Mouse (Mus musculus): ENCODE data around the gene Vav1. TPM values are rescaled to one million over a fixed set of nuclear protein-coding genes. Genes with fewer than 3 reads are reported as not detected.

Gene Vav1
- total RNA-seq (2017): 373 and 377 TPM in 2 replicates

DNA sequence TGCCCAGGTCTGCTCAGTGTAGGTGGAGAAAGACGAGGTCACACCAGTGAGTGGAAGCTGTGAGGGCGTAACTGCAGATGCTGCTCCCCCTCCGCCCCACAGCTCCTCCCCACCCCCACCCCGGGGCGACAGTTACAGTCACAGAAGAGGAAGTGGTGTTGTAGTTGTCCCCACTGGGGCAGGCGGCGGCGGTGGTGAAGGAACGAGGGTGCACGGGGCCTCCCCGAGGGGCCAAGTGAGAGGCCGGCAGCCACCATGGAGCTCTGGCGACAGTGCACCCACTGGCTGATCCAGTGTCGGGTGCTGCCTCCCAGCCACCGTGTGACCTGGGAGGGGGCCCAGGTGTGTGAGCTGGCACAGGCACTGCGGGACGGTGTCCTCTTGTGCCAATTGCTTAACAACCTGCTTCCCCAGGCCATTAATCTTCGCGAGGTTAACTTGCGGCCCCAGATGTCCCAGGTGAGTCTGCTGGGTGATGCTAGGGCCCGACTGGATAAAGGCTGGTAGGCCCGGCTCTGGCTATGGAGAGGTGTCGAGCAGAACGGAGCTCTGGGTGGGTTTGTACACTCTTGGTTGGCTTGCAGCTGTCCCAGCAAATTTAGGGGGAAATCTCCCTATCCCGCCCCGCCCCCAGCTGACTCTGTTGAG, at the start of gene Vav1:
TSS of gene Vav1 (plus strand) at position 158 of the 648 bp plus-strand sequence.
- peak; percentile 74 for ATAC-seq (ENCODE audit: extremely low read depth, insufficient number of reproducible peaks, low FRiP score, poor library complexity, severe bottlenecking)

DNA sequence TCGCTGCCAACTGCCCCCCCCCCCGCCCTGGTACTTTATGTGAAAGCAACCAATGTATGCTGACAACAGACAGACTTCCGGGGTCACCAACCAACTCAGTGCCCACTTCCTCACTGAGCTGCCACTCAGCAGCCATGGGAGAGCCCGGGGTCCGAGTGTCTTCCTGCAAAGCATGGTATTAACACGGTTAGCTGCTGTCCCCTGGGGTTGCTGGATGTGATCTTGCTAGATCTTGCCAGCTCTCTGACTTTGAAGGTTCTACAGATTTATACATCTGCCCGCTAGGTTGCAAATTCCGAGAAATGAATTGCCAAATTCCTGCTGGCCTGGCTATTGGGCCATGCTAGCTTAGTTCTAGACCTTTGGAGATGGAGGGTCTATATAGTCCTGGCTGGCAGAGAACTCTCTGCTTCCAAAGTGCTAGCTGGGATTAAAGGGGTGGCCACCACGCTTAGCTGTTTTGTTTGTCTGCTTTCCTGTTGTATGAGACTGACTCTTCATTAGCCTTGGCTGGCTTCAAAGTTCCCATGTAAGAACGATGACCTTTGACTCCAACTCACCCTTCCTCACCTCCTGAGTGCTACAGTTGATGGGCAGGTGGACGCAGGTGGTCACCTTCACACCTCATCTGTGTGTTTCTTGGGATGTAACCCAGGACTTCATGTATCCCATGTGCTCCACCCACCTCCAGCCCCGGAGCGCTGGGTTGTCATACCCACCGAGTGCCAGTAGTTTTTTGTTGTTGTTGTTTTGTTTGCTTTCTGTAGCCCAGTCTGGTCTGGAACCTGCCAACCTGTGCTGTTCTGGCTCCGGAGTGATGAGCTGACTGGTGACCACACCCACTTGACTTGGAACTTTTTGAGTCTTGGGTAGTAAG, 48.8 kb upstream of the Vav1 start:
- peak; percentile 14; the same call in 1 of the 2 replicates for ATAC-seq (ENCODE audit: extremely low read depth, insufficient number of reproducible peaks, low FRiP score, poor library complexity, severe bottlenecking)

DNA sequence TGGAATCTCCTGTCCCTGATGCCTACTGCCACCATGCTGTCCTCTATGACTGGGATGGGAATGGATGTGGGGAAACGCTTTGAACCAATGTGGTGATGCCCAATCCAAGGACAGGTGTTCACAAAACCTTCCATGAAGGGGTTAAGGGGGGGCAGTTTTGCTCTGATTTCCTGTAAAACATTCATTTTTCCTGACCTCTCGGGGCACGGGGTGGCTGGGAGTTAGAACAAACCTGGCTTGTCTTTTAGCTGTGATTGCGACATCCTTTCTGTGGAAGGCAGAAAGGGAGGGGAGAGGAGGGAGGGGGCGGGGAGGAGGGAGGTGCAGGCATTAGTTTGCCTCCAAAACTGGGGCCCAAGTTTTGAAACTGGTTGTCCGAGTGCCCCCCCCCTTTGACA, 48.2 kb upstream of the Vav1 start:
- no peak for ATAC-seq (ENCODE audit: extremely low read depth, insufficient number of reproducible peaks, low FRiP score, poor library complexity, severe bottlenecking)

DNA sequence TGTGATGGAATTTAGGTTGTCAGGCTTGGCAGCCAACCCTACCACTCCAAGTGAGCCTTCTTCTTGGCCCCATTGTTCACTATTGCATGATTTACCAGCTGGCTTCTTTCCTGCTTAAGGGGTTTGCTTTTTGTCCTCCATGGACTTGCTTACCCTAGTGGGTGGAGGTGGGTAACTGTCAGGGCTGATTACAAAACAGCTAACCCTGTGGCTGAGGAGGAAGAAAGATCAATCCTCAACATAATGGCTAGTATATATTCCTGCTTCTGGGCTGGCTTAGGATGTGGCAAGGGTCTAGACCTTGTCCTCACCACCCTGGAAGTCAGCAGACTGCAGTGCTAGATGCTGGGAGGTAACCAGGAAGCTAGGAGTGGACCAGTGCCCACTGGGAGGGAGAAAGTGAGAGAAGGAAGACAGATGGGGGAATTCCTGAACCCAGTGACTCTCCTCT, 47.6 kb upstream of the Vav1 start:
- ATAC-seq (ENCODE audit: extremely low read depth, insufficient number of reproducible peaks, low FRiP score, poor library complexity, severe bottlenecking): no peak

DNA sequence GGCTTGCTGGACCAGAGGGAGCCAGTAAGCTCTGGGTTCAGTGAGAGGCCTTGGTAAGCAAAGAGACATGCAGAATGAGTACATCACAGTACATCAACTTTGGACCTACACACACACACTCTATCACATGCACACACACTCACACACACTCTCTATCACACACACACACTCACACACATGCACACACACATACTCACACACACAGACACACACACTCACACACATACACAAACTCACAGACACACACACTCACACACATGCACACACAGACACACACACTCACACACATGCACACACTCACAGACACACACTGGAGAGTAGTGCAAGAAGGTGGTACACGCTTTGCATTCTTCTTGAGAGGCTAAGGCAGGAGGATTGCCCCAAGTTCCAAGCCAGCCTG, 46.7 kb upstream of the Vav1 start:
- no peak for ATAC-seq (ENCODE audit: extremely low read depth, insufficient number of reproducible peaks, low FRiP score, poor library complexity, severe bottlenecking)

DNA sequence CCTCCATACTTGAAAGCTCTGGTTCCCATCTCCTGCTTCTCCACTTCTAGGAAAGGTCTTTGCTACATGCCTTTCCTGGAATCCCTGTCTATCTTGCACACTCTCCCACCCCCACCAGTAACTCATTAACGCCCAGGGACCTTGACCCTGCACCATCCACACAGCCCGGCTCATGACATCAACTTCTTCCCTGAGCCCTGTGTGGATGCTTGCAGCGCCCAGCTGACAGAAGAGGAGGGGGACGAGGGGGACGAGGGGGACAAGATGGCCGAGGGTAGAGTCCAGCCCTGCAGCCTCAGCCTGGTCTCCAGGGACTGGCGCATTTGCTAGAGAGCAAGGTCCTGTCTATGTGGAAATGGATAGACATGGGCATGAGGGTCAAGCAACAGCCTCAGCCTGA, 45.9 kb upstream of the Vav1 start:
- ATAC-seq (ENCODE audit: extremely low read depth, insufficient number of reproducible peaks, low FRiP score, poor library complexity, severe bottlenecking): no peak

DNA sequence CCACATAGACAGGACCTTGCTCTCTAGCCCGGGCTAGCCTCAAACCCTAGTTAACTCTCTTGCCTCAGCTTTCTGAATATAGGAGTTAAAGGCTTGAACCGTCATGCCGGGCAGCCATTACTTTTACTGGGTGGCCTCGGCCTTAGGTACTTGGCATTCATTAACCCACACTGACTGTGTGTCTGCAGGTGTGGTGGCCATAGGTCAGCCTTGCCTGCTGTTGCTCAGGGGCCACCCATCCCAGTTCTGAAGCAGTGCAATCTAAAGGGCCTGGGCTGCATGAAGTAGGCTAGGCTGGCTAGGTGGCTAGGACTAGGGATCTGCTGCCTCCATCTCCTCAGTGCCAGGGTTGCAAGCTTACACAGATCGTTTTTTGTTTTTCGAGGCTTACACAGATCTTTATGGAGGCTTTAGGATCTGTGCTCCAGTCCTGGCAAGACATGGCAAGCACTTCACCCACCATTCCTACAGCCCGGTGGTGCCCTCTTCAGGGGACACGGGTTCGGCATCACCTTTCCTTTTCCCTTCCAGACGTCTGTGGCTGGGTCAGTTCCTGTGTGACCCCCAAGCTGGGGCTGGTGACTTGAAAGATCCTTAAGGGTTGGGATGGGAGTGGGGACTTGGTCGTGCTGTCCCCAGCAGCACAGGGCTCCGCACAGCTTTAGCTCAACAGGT, 44.5 kb upstream of the Vav1 start:
- no peak for ATAC-seq (ENCODE audit: extremely low read depth, insufficient number of reproducible peaks, low FRiP score, poor library complexity, severe bottlenecking)

DNA sequence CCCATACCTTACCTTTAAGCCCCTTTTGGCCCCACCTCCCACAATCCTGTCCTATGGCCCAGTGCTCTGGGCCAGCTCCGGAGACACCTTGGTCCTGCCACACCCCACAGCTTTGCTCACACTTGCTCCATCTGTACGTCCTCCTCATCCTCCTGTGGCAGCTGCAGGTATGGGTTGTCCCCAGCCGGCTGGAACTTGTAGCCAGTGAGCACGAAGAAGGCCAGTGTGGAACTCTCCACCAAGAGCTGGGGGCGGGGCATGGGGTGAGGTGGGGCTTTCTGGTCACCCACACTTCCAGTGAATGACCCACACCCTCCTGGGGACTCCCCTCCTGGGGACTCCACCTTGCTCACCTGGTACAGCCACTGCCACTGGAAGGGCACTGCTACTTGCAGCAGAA, 43.1 kb upstream of the Vav1 start:
- ATAC-seq (ENCODE audit: extremely low read depth, insufficient number of reproducible peaks, low FRiP score, poor library complexity, severe bottlenecking): no peak

DNA sequence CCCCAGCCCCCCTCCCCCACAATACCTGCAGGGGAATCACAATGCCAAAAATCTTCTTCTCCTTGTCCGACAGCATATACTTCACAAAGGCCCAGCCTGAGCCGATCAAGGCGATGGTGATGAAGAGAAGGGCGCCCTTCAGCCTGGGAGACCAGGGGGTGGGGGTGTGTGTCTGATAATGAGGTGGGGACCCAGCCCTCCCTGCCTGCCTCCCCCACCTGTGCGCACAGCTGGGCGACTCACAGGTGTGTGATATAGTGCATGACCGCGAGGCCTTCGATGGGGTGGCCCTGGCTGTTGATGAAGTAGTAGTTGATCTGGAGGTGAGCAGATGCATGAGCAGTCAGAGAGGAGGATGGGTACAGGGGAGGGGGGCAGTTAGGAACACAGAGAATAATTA, 41.7 kb upstream of the Vav1 start:
- no peak for ATAC-seq (ENCODE audit: extremely low read depth, insufficient number of reproducible peaks, low FRiP score, poor library complexity, severe bottlenecking)

DNA sequence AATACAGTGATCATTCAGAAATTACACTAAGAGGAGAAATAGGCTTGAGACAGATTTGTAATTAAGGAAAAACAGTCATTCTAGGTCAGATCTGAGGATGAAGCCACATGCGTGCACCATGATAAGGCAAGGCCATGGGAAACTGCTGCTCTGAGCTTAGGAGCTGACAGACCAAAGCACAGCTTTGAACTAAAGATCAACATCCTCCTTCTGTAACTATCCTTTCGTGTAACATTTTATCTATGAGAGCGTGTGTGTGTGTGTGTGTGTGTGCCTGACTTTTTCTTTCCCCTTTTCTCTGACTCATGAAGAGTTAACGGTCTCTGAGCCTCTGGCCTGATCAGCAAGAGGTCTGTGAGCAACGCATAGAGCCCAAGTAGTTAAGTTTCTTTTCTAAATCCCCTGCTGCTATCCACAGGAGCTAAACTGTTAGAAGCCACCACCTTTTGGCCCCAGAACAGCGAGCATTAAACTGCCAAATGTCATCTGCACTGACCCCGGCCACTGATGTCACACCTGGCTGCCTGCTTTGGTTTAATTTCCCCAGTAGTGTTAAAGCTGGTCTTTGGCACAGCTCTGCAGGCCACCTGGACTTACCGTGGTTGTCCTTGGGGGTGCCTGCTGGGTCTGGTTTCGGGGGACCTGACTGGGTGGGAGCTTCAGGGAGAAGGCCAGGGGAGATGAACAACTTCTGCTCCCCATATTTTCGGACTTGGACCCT, 35.1 kb upstream of the Vav1 start:
- ATAC-seq (ENCODE audit: extremely low read depth, insufficient number of reproducible peaks, low FRiP score, poor library complexity, severe bottlenecking): no peak

DNA sequence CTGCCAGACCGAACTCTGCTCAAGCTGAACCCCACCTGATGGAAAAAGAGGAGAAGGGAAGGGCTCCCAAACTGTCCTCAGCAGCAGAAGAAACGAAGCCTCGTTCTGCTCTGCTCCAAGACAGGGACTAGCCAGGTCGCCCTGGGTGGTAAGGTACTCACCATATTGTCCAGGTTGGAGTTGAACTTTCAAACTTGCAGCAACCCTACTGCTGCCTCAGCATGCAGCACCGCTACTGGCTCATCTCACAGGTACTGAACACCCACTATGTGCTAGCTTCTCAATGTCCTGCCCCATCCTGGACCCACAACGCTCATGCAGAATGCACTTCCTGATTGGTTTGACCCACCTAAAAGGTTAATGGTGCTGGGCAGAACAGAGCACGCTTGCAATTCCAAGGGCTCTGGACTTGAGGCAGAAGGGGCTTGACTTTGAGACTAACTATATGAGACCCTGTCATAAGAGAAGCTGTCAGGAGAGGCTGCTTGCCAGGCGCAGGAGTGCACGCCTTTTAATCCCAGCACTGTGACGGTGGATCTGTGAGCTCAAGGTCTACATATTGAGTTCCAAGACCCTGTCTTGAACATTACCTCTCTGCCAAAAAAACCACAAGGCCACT, 33.5 kb upstream of the Vav1 start:
- no peak for ATAC-seq (ENCODE audit: extremely low read depth, insufficient number of reproducible peaks, low FRiP score, poor library complexity, severe bottlenecking)

DNA sequence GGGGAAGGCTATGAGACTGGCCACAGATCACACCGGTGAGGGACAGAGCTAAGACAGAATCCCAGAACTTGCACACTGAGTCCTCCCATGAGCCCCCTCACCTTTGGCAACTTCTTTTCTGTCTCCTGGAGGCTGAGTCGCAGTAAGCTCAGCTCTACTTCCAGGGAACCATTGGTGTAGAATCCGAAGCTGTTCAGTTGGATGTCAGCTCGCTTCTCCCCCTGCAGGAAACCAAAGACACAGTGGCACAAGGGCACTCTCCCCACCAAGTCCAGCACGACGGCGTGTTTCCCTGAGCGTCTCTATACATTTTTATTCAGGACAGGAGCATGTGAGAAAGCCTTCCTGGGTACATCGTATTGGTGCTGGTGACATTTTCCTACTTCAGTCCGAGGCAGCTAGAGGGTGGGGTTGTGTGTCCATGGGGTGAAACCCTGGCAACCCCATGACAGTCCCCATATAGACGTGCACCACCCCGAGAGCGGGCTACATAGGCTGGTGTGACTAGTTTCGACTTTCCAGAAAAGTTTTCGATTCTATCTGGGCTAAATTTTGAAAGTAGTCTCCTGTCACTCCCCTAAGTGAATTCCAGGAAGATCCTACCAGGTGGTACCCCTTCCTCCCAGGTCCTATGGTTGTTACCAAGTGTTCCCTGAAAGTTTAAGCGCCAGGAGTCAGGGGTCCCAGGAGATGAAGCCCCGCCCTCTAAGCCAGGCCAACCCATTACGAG, 32.1 kb upstream of the Vav1 start:
- no peak for ATAC-seq (ENCODE audit: extremely low read depth, insufficient number of reproducible peaks, low FRiP score, poor library complexity, severe bottlenecking)

DNA sequence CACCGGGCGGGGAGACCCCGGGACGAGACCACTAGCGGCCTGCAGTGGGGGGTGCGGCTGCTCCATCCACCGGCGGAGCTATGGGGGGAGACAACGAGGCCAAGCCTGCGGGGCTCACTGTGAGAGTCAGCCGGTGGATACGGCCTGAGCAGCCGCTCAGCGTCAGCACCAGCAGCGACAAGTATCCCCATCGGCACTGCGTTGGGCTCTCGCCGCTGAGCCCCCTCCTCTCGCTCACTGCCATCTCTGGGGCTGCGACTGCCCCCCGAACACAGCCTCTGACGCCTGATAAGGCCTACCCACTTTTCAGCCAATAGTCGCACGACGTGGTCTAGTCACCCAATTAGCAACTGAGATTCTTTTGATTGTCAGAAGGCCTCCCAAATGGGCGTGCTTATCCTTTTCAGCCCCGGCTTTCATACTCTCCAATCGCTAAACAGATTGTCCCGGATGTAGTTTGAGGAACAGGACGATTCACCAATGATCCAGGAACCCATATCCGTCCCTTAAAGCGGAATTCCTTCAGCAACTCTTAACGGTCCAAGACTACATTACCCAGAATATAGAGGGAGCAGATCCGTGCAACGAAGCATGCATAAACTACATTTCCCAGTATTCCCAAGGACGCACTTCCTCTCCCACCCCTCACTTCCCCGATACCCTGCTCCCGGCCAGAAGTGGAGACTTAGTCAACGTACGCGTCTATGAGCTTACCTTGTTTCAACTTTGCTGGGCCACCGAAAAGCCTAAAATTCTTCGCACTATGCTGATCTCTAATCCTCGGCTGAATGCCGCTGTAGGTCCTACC, 31.3 kb upstream of the Vav1 start:
- ATAC-seq (ENCODE audit: extremely low read depth, insufficient number of reproducible peaks, low FRiP score, poor library complexity, severe bottlenecking): peak; percentile 78

DNA sequence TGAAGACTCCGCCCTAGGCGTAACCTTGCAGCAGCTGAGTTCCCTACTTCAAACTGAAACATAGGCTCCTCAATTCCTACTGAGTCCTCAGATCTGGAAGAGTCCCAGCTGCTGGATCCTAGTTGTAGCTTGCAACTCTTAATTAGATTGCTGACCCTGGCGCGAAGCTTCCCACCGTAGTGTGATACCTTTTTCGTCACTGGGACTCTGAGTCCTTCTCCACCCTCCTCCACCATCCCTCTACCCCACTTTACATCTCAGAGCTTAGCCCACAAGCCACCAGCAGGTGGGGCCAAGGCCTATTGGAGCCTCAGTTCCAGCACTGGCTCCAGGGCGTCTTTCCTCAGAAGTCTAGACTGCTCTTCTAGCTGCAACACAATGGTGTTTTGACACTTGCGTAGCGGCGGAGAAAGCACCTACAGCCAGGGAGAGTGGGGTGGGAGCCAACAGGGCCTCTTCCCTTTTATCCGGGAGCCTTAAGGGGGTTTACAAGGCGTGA, 30.6 kb upstream of the Vav1 start, which contains the start of gene Gpr108:
TSS of gene Gpr108 (minus strand) at position 246 of the 499 bp plus-strand sequence.
- ATAC-seq (ENCODE audit: extremely low read depth, insufficient number of reproducible peaks, low FRiP score, poor library complexity, severe bottlenecking): peak; percentile 62

DNA sequence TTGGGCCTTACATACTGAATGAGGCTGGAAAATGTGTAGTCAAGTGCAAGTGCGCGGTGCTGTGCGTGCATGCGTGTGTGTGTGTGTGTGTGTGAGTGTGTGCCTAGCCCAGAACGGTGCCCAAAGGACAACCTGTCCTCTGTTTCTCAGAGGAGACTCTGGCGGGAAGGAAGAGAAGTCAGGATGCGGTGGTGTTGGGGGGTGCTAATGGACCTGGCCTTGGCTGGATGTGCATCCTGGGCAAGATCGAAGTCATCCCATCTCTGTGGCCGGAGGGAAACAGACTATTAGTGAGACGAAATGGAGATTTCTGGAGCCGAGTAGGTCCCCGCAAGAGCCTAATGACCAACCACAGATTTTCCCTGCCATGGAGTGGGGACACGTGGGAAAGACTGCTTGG, 30.1 kb upstream of the Vav1 start:
- no peak for ATAC-seq (ENCODE audit: extremely low read depth, insufficient number of reproducible peaks, low FRiP score, poor library complexity, severe bottlenecking)

DNA sequence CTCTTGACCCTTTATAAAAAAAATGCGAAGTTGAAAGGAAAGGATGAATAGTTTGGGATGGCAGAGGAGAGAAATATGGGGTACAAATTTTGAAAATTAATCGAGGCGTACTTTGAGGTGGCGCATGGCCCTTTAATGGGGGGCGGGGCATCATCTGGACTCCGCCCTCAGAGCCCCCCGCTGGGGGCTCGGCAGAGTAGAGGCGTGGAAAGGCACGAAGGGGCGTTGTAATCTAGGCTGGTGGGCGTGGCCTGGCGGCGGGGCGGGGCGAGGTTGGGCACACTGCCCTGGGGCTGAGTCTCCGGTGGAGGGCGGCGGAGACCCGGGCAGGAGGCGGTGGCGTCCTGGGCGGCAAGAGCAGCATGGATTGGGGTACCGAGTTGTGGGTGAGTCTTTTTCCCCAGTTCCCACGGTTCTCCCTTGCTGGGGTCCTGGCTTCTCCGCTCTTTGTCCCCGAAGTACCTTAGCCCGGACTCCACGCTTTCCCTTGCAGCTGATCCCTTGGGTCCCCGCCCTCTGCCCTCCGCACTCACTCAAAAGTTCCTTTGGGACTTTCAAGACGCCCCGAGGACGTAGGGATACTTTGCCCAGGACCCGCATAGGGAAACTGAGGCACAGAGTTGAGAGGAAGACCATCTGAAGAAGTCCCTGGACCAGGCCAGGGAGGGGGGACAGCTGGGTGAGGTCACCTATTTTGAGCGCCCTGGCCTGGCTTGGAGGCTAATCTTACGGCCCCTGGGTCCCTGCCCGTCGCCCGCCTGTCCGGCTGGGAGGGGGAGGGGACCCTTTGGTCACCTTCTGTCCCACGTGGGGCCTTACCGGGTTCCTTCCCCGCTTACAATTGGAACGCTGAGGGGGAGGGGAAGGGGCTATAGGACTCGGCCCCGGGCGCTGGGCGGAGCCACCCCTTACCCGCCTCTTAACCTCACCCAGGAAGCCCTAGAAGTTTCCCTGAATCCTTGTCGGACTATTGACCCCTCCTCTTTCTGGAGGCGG, 29.4 kb upstream of the Vav1 start, which contains the start of gene Trip10:
TSS of gene Trip10 (plus strand) at position 270 of the 996 bp plus-strand sequence.
- peak; percentile 36 for ATAC-seq (ENCODE audit: extremely low read depth, insufficient number of reproducible peaks, low FRiP score, poor library complexity, severe bottlenecking)
